Mouse (Mus musculus) urinary bladder, adult 2 months (tissue): ENCODE measurements around the gene Gcc2. TPM values are rescaled to one million over a fixed set of nuclear protein-coding genes. Genes with fewer than 3 reads are reported as not detected.
"Not testable (repeated sequence)": the region's sequence is repeated elsewhere in the genome, so short reads cannot be mapped to it uniquely, and the experiment has no call there.

Source experiments
- DNase-seq: peaks from one replicate; pipeline ENCODE4 v3.0.0; 2022; ENCODE audit warnings: low spot score
- polyA plus RNA-seq: library from polyadenylated mRNA; depleted of rRNA; stranded (reverse); fragments of >200 nt; gene quantifications from 2 replicates; pipeline ENCODE4 v1.2.3, GENCODE M21; 2012; rRNA removed

The Gcc2 gene
- polyA plus RNA-seq, result 29.4 and 32.4 TPM in 2 replicates

DNA sequence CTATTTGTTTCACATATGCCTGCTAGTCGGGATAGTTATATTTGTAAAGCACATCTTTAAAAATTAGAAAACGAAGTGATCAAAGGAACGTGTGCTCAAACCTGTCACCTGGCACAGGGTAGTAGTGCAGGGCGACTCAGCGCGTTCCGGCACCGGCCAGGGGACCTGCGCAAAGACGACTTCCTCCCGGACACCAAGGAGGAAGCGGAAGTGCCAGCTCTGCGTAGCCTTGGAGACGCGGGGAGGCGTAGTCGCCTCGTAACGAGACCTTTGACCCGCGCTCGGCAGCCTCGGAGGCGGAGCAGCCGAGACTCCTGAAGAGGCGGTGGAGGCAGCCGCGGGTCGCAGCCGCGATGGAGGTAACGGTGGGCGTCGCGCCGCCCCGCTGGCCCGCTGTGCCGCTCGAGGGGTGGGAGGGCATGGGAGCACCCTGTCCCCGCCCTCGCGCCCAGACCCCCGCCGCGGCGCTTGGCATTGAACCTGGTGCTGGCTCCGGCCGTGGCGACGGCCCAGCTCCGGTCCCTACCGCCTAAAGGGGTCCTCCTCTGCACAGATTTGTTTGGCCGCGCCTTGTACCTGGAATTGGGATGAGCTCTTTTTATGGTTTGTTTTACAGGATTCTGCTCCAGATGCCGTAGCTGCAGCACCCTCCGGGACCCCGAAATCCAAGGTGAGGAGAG is at the start of gene Gcc2:
Gene Gcc2 (plus strand): TSS at position 285 of the 680 bp plus-strand sequence.
- peak; percentile 79 for DNase-seq

DNA sequence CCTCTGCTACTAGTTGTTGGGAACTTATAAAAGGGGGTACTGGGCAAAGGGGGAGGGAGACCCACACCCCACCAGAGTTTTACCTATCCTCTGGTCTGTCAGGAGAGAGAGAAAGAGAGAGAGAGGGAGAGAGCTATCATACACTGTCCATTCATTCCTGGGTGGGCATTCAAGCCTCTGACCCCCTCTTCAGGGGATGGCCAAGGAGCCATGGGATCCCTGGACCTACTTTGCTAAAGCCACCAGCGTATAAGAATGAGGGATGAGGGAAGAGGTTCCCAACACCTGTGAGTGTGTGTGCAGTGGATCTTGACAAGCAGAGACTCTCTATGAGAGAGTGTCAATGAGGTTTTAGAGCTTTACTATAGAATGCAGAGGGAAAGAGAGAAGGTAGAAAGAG is 49.3 kb upstream of the Gcc2 start:
- no peak for DNase-seq

DNA sequence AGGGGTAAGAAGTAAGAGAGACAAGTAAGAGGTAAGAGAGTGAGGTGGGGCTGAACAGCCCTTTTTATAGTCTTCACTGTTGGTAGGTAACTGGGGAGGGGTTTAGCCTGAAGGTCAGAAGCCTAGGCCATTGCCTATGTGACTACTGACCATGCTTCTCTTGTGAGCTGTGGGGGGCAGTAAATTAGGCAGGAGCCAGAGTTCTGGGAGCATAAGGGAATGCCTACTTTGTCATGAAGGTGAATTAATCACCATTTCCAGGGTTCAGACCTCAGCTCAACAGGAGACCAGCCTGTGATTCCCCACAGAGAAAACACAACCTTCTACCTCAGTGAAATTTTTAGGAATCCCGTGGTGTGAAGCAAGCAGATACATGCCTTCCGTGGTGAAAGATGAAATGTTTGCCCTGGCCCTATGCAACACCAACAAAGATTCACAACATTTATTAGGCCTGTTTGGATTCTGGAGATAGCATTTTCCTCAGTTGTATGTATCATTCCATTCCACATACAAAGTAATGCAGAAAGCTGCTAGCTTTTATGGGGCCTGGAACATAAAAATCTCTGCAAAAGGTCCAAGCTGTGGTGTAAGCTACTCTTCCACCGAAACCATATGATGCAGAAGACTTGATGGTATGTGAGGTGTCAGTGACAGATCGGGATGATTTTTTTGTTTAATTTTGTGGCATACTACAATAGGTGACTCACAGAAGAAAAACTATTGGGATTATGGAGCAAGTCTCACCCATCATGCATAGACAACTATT is 48.5 kb upstream of the Gcc2 start:
- no peak for DNase-seq

DNA sequence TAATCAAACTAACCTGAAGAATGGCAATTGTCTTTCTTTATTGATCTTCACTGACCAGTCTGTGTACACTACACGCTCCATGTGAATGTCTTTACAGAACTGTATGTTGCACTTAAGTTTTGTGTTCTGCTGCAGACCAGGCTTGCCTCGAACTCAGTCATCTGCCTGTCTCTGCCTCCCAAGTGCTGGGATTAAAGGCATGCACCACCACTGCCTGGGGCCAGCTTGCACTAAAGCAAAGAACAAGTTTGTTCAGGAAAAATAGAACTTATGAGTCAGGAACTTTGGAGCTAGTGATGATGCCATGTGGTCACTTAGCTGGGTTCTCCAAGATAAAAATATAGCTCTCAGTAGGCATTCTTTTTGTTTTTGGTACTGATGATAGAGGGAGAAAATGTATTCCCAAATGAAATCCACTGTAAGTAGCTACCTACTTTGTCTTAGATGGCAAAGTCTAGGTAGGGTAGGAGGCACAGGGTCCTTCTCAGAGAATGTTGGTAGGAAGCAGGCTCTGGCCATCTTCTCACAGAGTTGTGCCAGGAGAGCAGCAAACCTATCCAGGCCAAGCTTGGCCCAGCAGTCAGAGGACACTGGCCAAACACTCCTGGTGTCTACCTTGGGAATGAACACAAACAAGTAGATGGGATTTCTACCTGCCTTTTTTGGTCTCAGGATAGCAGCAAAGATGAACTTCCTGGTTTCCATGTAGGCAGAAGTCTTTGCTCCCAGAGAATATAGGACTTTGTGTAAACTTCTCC is 45.4 kb upstream of the Gcc2 start:
- DNase-seq, result no peak

- no peak for DNase-seq
Measured at GRCm38 (mm10) chr10:58210514-58210913, 44.8 kb upstream of the Gcc2 start.

DNA sequence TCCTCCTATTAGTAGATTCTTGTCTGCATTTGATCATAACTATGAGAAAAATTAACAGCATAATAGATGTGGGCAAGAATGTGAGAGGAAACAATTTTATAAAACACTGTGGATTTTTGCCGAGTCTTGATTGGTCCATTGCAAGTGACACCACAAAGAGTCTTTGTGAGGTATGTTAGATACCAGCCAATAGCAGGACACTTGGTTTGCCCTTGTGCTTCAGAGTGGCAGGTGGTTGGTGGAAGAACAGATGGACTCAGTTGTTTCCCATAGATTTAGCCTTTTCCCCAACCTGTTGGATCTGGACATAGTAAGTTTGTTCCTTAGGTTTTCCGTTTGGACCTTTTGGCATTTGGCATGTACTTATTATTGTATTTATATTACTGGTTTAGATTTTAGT is 44.1 kb upstream of the Gcc2 start:
- DNase-seq, result no peak

GRCm38 (mm10) chr10:58212230-58212629 is 43.1 kb upstream of the Gcc2 start:
- DNase-seq, result no peak

DNA sequence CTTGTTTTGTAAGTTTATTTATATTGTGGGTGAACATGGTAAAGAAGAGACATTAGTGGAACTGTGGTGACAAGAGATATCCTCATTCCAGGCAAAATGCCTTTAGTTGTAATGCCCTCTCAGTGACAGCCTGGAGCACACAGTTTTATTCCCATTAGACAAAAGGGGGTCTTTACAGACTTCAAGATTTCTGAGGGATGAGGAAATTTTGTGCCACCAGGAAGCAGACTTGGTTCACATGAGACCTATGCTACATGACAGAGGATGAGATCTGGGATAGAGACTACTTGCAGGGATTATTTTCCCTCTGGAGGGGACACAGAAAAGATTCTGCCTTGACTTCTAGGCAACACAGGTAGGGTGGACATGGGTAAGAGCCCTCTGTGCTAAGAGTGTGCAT is 40.8 kb upstream of the Gcc2 start:
- DNase-seq, result no peak

GRCm38 (mm10) chr10:58214934-58215333 is 40.4 kb upstream of the Gcc2 start:
- DNase-seq, result no peak

DNA sequence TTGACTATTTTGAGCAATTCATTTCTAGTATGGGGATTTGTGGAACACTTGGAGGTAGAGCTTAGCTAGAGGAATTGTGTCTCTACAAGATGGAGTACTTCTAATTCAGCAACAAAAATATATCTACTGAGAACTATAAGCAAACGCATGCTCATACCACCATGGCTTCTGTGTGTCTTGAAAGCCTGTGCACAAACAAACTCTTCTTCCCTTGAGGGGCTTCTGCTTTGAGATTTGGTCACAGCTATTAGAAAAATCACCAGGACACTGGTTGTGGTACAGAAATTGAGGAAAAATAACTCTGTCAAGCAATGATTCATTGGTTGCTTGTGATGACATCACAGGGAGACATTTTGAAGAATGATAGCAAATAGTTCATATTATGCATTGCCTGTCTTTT is 39.9 kb upstream of the Gcc2 start:
- no peak for DNase-seq

- no peak for DNase-seq
Measured at GRCm38 (mm10) chr10:58217366-58217765, 37.9 kb upstream of the Gcc2 start.

DNA sequence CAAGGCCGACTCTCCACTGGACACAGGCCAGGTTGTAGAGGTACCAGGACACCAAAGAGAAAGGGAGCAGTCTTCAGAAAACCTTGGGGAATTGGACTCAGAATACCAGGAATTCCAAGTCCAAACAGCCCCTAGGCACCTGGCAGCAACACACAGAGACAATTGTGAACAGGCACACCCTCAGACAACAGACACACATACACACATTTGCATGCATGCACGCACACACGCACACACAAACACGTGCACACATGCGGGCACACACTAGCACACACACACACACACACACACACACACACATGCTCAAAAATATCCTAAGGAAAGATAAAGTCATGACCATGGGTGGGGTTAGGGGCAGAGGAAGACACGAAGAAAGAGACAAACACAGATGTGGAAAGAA is 34.6 kb upstream of the Gcc2 start:
- DNase-seq, result no peak

DNA sequence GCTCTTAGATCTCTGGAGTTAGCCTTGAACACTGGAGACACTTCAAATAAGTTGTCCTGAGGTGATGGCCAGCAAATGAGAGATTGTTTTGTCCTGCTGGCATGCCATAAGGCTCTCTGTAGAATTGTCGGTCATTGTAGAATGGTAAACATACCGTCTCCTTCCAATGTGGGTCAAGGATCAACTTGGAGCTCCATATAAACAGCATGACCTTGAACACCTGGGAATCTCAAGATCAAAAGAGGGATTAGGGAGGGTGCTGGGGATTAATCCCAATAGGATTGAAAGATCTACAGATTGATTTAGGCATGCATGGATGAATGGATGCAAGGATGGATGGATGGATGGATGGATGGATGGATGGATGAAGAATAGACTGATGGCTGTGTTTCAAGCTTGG is 33.7 kb upstream of the Gcc2 start:
- DNase-seq, result not testable (repeated sequence)

DNA sequence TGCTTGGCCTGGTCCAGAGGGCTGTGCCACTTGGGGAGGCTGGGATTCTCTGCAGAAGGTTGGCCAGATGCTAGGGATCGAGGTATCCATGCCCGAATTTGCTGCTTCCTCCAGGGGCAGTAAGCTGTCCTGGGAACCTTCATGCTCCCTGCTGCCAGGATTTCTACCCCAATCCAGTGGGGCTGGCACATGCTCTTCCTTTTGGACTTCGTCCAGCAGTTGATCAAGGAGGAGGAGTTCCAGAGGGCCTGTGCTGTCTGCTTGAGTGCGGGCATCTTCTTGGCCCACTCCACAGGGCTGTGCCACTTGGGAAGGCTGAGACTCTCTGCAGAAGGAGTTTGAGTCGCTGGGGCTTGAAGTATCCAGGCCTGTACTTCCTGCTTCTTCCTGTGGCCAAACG is 32.1 kb upstream of the Gcc2 start:
- not testable (repeated sequence) for DNase-seq

- peak; percentile 94 for DNase-seq
Measured at GRCm38 (mm10) chr10:58223972-58224805, 31.1 kb upstream of the Gcc2 start.

DNA sequence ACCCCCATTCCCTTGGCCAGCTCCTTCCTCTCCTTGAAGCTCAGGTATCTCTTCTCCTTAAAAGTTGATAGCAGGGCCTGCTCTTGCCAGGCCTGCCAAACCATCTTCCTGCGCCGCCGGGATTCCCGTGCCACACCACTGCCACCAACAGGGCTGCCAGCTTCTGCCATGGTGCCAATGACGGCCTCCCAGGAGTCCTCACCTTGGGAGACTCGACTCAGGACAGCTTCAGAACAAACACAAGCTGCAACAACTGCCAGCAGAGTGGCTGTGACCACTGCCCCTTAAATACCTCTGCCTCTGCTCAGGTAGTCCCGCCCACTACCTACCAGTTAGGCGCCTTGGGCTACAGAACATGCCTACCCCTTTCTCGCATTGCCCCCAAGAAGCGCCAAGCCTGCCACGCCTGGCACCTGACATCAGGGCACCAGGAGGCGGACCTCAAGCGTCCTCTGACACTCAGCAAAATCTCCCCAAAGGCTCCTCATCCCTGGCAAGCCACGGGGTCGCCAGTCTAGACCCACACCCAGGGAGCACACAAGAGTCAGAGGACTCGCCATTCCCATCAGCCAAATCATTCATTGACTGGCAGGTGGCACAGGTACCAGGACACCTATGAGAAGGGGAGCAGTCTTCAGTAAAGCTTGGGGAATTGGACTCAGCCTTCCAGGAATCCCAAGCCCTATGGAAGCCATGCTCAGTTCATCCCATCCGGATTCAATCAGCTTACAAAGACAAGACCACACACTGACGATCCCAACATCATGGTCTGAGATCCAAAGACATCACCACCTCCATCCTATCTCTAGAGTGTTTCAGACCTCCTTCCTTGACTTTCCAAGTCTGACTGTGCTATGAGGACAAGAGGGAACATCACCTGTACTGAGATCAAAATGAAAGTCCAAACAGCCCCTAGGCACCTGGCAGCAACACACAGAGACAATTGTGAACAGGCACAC is 30.2 kb upstream of the Gcc2 start, which contains the start of gene AW822073:
Gene AW822073 (minus strand): TSS at position 104 of the 959 bp plus-strand sequence.
- DNase-seq, result peak; percentile 72

- DNase-seq, result not testable (repeated sequence)
Measured at GRCm38 (mm10) chr10:58226357-58226756, 28.9 kb upstream of the Gcc2 start.

DNA sequence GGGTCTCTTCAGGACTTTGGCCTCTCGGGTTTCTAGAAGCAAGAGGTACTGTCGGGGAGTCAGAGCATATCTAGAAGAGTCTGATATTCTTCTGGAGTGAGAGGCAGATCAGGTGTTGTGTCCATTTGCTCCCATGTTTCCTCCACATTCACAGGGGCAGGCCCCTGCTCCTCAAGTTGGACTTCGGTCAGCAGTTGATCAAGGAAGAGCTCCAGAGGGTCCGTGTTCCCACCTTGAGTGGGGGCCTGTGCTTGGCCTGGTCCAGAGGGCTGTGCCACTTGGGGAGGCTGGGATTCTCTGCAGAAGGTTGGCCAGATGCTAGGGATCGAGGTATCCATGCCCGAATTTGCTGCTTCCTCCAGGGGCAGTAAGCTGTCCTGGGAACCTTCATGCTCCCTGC is 27.5 kb upstream of the Gcc2 start:
- DNase-seq, result peak; percentile 77

- DNase-seq, result not testable (repeated sequence)
Measured at GRCm38 (mm10) chr10:58230021-58230420, 25.3 kb upstream of the Gcc2 start.

- peak; percentile 71 for DNase-seq
Measured at GRCm38 (mm10) chr10:58231088-58231487, 24.2 kb upstream of the Gcc2 start.
